In genomic region chr15:13573621-13574020, GRCm38 (mm10) we compare ENCODE assay signal across 19 mouse cellular contexts.
"Had no signal": no experiment of that assay in that cellular context is flagged by ENCODE, and none has a peak within 500 bp of the region (broad histone marks: within the 10 kb centered on the region; RNA-seq: fewer than 3 reads in every experiment).

No protein-coding gene starts in this region.

- H3K4me2 ChIP-seq: intestine, embryonic 15.5 days; kidney, embryonic 15.5 days; liver, embryonic 13.5 days; midbrain, embryonic 12.5 days; midbrain, embryonic 15.5 days; neural tube, embryonic 12.5 days; neural tube, embryonic 15.5 days; stomach, embryonic 15.5 days had no signal

- H3K9ac ChIP-seq: intestine, embryonic 15.5 days; kidney, embryonic 15.5 days; liver, embryonic 13.5 days; midbrain, embryonic 12.5 days; midbrain, embryonic 15.5 days; neural tube, embryonic 12.5 days; neural tube, embryonic 15.5 days; stomach, embryonic 15.5 days had no signal

- H3K36me3 ChIP-seq: intestine, embryonic 15.5 days; kidney, embryonic 15.5 days; liver, embryonic 13.5 days; midbrain, embryonic 12.5 days; midbrain, embryonic 15.5 days; neural tube, embryonic 12.5 days; neural tube, embryonic 15.5 days; stomach, embryonic 15.5 days had no signal

- H3K4me3 ChIP-seq: intestine, embryonic 15.5 days; kidney, embryonic 15.5 days; left cerebral cortex, adult 2 months; liver, embryonic 13.5 days; midbrain, embryonic 12.5 days; midbrain, embryonic 15.5 days; neural tube, embryonic 12.5 days; neural tube, embryonic 15.5 days; stomach, embryonic 15.5 days had no signal

- ATAC-seq: intestine, embryonic 15.5 days; midbrain, embryonic 15.5 days had no signal

- H3K9me3 ChIP-seq: intestine, embryonic 15.5 days; kidney, embryonic 15.5 days; liver, embryonic 13.5 days; midbrain, embryonic 12.5 days; midbrain, embryonic 15.5 days; neural tube, embryonic 12.5 days; neural tube, embryonic 15.5 days; stomach, embryonic 15.5 days had no signal

- DNase-seq: kidney, adult 11 months; kidney, adult 8-10 months; kidney, postnatal 10 days; kidney, postnatal 36 days; layer of hippocampus, postnatal 36 days; liver, embryonic 13.5 days; right cerebral cortex, adult 18-20 months; right cerebral cortex, postnatal 14 days; right cerebral cortex, postnatal 4 days; thymus, postnatal 25 days had no signal

- H3K27me3 ChIP-seq: intestine, embryonic 15.5 days; kidney, embryonic 15.5 days; liver, embryonic 13.5 days; midbrain, embryonic 12.5 days; midbrain, embryonic 15.5 days; neural tube, embryonic 12.5 days; neural tube, embryonic 15.5 days; stomach, embryonic 15.5 days had no signal

- H3K27ac ChIP-seq: intestine, embryonic 15.5 days; kidney, embryonic 15.5 days; left cerebral cortex, adult 2 months; liver, embryonic 13.5 days; macrophage; midbrain, embryonic 12.5 days; midbrain, embryonic 15.5 days; neural tube, embryonic 12.5 days; neural tube, embryonic 15.5 days; stomach, embryonic 15.5 days had no signal

- H3K4me1 ChIP-seq: intestine, embryonic 15.5 days; kidney, embryonic 15.5 days; liver, embryonic 13.5 days; midbrain, embryonic 12.5 days; midbrain, embryonic 15.5 days; neural tube, embryonic 12.5 days; neural tube, embryonic 15.5 days; stomach, embryonic 15.5 days had no signal
